Mouse (Mus musculus) spleen, postnatal 36 days (tissue): Measurements from ENCODE around the gene Vmn2r29.
"Not testable (repeated sequence)": the region's sequence is repeated elsewhere in the genome, so short reads cannot be mapped to it uniquely, and the experiment has no call there.

Experiments used
- DNase-seq, 2 experiments: peaks; one replicate each; pipeline ENCODE4 v3.0.0; 2022; ENCODE audit warnings: low spot score in 2 of 2, mixed read lengths in 1 of 2

Vmn2r29 gene

DNA sequence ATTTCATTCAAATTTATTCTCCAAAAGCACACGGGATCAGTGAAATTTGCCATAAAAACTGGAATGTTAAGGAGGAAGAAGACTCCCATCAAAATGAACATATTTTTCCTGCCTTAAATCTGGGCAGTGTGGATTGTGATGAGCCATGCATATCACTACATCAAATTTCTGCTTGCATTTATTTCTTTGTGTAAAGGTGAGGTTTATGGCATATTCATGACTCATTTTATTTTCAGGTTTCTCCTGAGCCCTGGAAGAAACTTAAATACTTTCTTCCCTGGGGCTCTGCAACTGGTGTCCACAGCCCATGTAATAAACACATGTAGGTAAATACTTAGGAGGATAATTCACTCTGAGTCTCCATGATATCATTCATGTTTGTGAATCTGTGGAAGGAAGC is at the start of gene Vmn2r29:
Gene Vmn2r29 (minus strand): TSS at position 101 of the 400 bp plus-strand sequence.
- DNase-seq, result not testable (repeated sequence)

DNA sequence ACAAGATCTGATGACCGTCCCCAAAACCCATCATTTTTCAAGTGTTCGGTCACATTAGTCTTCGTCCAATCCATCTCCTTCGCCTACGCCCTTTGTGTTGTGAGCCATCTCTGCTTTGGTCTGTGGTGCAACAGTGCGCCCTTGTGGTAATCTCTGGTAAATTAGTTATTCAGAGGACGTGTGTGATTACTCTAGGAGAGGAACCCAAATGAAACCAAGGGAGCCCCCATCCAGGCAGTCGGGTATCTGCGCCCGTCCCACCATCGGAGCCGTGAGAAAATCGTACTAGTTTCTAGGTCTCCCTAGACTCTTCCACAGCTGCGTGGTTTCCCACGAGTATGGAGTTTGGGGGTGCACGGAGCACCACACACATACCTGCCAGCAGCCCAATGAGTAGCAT is 48.5 kb upstream of the Vmn2r29 start:
- DNase-seq, result peak; percentile 43 to 60

DNA sequence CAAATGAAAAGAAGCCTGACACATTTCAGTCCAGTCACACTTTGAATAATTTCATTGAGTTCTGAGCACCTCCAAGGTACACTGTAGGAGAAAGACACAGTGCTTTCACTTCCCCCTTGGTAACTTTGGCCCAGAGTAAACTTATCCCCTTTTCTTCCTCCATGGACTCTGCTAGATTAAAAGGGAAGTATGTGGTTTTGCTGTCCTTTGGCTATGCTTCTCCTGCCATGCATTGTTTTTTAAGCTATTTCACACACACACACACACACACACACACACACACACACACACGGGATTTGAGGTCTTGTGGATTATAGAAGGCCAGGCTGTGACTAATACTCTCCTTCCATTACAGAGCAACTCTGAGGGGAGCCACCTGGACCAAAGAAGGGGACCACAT is 34.3 kb upstream of the Vmn2r29 start:
- peak in 1 of 2 experiments; percentile 56 for DNase-seq

DNA sequence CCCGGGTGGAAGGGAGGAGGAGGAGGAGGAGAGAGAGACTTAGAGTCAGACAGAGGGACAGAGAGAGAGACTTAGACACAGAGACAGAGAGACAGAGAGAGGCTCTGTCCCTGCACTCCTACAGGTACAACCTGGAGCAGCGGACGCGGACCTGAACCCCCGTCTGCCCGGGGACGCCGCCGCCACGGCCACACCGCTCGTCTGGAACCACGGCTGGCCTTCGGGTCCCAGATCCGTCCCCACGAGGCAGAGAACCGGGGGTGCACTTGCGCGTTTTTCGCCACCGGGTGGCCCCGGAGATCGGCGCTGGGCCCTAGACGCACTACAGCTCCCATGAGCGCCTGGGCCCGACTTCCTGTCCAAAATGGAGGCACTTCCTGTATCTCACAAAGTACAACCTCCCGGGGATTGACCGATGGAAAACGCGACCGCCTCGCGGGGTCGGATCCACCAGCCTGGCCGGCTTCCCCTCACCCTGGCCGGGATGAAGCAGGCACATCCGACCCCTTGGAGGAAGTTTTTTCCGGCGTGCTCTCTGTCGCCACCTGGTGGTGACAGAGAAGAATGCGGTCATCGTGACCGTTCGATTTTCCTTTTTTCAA is 30.9 kb upstream of the Vmn2r29 start, which contains the start of gene Gm45844:
Gene Gm45844 (minus strand): TSS at position 324 of the 602 bp plus-strand sequence.
- peak; percentile 84 to 87 for DNase-seq

DNA sequence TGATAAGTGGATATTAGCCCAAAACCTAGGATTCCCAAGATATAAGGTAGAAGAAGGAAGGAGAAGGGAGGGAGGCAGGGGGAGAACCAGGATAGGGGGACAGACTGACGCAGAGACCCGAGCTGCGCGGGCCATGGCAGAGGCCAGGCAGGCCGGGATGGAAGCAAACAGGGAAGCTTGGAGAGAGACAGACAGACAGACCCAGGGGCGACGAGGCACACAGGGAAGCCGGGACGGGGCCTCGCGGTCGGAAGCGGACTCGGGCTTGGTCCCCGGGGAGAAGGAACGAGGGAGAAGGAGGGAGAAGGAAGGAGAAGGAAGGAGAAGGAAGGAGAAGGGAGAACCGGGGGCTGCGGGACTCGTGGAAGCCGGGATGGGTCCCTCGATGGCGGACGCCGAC is 30.4 kb upstream of the Vmn2r29 start:
- DNase-seq, result peak in 1 of 2 experiments; percentile 12

DNA sequence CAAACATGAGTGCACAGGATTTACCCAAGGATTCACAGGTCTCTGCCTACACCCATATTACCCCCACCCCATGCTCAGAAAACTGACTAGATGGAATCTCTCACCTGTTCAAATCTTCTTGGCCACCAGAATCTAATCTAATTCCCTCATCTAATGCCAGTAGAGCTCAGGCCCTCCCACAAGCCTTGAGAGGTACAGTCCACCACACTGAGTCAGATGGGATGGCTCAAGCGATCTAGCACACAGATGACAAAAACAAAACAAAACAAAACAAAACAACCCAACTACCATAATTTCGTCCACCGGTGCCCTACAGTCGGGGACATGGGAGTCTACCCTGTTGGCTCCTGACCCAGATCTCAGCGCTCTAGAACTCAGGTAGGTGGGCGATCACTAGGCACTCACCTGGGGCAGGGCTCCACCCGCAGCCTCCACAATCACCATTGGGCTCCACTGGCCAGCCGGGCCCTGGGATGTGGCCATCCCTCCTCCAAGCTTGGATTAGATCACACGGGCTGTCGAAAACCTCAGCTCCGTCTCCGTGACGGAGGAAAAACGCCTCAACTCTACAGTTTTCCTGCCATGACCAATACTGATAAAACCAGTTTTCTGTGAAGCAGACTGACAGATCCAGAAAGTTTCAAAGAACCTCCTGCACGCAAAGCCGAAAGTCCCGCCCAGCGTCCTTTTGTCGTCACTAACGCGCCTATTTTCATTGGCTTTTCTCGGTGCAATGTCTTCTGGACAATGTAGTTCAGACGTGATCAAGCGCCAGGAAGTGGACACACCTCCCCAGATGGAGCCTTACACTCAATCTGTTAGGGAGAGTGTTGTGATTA is 37.6 kb downstream of the Vmn2r29 start, which contains the start of gene Zfp772:
Gene Zfp772 (minus strand): TSS at position 686 of the 839 bp plus-strand sequence.
- DNase-seq, result peak; percentile 48 to 49

DNA sequence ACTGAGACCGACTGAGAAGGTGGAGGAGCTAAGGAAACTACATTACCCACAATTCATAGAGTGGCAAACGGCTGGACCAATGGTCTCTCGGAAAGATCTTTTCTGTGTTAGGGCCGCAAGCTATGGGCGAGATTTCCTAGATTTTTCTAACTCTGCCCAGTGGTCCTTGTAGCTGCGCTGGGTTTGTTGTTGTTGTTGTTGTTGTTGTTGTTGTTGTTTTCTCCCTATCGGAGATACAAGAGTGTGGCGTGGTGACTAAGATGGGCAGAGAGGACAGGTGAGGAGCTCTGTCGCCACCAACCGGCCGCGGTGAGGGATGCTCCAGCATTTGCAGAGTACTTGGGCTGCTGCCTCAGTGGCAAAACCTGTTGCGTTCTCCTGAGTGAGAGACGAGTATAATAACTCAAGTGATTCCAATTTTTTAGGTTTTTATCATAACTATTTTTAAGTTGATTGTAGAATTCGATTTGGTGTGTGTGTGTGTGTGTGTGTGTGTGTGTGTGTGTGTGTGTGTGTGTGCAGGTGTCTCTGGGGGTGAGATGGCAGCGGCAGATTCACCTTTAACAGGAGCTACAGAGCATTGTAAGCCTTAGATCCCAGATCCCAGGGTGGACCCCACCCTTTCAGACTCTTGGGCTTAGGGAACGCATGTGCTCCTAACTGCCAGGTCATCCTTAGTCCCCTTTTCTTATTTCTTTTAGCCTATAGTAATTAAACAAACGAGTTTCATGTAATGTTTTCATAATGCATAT is 58.8 kb downstream of the Vmn2r29 start:
- DNase-seq, result peak; percentile 49 to 60

DNA sequence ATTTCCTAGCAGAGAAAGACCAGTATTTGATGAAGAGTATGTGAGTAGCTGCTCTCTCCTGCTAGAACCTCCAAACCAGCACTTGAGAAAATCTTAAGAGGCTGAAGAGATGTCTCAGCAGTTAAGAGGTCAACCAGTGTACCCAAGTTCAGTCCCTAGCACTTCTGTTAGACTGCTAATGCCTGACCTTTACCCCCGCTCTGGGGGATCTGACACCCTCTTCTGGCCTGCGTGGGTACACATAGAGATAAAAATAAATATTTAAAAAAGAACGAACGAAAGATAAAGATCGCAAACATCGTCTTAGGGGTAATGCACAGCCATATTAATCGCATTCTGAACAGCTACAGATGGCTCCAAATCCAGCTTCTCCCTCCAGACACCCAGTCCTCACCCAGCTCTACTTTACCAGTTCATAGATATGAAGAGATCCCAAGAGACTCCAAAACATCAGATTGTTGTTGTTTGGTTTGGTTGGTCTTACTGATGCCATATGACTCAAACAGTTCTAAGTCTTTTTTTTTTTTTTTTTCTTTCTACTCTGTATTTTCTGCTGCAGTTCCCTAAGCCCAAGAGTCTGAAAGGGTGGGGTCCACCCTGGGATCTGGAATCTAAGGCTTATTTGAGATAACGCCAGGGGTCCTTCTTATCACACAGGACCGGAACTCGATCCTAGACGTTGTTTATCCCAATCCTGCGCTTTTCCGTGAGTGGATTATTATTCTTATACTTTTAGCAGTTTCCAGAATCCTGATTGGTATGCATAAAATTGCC is 59.5 kb downstream of the Vmn2r29 start:
- DNase-seq, result no peak

DNA sequence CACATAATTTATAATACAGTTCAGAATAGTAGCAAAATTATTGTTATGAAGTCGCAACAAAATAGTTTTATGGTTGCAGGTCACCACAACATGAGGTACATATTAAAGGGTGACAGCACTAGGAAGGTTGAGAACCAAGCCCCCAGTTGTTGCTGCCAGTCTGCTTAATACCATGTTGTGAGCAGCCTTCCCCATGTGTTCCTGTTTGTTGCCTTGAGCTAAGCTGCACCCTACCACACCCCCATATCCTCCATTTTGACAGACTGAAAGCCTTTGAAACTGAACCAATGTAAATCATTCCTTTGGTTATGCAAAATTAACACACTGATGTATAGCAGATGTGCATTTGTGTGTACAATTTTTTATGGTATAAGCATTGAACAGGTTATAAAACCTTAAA is 61.2 kb downstream of the Vmn2r29 start:
- no peak for DNase-seq
